Mouse (Mus musculus): ENCODE measurements around the gene Cer1.

DNA sequence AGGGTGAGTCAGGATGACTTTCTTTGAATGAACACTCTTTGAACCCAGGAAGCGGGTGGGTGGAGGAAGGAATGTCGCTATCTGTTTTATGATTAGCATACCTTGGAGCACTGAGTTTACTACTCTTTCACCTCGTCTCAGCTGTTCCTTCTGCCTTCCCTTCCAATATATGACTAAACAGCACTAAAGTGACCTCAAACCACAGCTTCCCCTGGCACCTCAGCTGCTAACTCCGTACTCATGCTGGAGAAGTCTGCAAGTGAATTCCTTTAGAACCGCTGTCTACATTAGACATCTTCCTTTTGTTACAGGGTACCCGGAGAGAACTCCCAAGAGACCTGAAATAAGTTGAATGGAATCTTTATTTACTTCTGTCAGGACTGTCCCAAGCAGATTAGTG, 14.0 kb downstream of the Cer1 start:
- TF ChIP-seq CTCF (IDR thresholded peaks at IDR 0.05; ENCODE audit: low read depth, low read length) (no peak), POLR2A (IDR thresholded peaks at IDR 0.05; ENCODE audit: extremely low read depth, insufficient read depth, low read length) (no peak)

Measured in liver, adult 2 months (tissue).